Comparison of ENCODE assay signal across 10 mouse cellular contexts in the genomic region with DNA sequence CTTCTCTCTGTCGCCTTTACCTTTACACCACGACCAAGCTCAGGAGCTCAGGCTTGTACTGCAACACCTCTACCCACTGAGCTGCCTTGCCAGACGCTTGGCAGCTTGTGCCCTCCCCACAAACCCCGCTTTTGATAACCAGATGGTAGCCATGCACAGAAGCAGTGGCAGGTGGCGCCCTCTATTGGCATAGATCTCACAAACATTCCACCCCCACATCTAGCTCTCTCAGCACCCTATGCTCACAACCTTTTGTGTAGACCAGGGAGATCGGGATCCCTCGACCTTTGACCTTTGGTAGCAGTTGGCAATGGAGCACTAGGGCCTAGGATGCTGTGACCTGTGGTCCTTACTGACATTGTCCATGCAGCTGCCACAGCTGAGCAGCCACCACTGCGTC.
DNase-seq lines count a peak whose midpoint lies in the region; ATAC-seq and TF ChIP-seq lines count a peak whose summit lies in the region.
"Had no signal": no experiment of that assay in that cellular context is flagged by ENCODE, and none has a peak within 500 bp of the region (broad histone marks: within the 10 kb centered on the region; RNA-seq: fewer than 3 reads in every experiment).

No protein-coding gene starts in this region.

- no peak overlapping the region for H3K27ac ChIP-seq in stomach, postnatal 0 days (replicated peaks)
- H3K27ac ChIP-seq in intestine, embryonic 15.5 days, result no peak overlapping the region
- H3K27ac ChIP-seq: lung, embryonic 15.5 days had no signal

- H3K4me1 ChIP-seq in stomach, postnatal 0 days (replicated peaks; ENCODE audit: control insufficient read depth, insufficient read depth), result no peaks in the 10 kb centered on the region
- peaks cover 4% of the 10 kb centered on the region for H3K4me1 ChIP-seq in intestine, embryonic 15.5 days (replicated peaks)
- H3K4me1 ChIP-seq: lung, embryonic 15.5 days had no signal

- H3K9me3 ChIP-seq in stomach, postnatal 0 days (ENCODE audit: control insufficient read depth, low read length), result no peaks in the 10 kb centered on the region
- no peaks in the 10 kb centered on the region for H3K9me3 ChIP-seq in intestine, embryonic 15.5 days
- H3K9me3 ChIP-seq: lung, embryonic 15.5 days had no signal

- peak; percentile 53 for DNase-seq in cerebellum, adult 11-12 months
- DNase-seq in cerebellum, adult 8-10 months, result no peak
- peak; percentile 41 to 44 for DNase-seq in kidney, postnatal 25 days
- no peak for DNase-seq in kidney, adult 11 months
- DNase-seq in adrenal gland, postnatal 25 days, result peak; percentile 29
- peak; percentile 73 for DNase-seq in layer of hippocampus, adult 9-11 months
- no peak for DNase-seq in stomach, postnatal 0 days (ENCODE audit: low spot score)

- H3K27me3 ChIP-seq in stomach, postnatal 0 days (ENCODE audit: control insufficient read depth, insufficient read depth, low read length), result no peaks in the 10 kb centered on the region
- no peaks in the 10 kb centered on the region for H3K27me3 ChIP-seq in intestine, embryonic 15.5 days (replicated peaks)
- H3K27me3 ChIP-seq: lung, embryonic 15.5 days had no signal

- no peak for TF ChIP-seq EP300 in stomach, postnatal 0 days (optimal IDR thresholded peaks at IDR 0.05)

- H3K4me3 ChIP-seq in stomach, postnatal 0 days (ENCODE audit: low read depth, low read length), result no peak overlapping the region
- no peak overlapping the region for H3K4me3 ChIP-seq in intestine, embryonic 15.5 days (replicated peaks)
- H3K4me3 ChIP-seq: erythroblast, embryonic 14.5 days; lung, embryonic 15.5 days had no signal

- no peaks in the 10 kb centered on the region for H3K36me3 ChIP-seq in stomach, postnatal 0 days (ENCODE audit: control insufficient read depth, insufficient read depth, low read length)
- H3K36me3 ChIP-seq in intestine, embryonic 15.5 days, result no peaks in the 10 kb centered on the region
- H3K36me3 ChIP-seq: lung, embryonic 15.5 days had no signal

- H3K4me2 ChIP-seq in stomach, postnatal 0 days (replicated peaks; ENCODE audit: low read depth), result no peak overlapping the region
- no peak overlapping the region for H3K4me2 ChIP-seq in intestine, embryonic 15.5 days (replicated peaks)
- H3K4me2 ChIP-seq: lung, embryonic 15.5 days had no signal

- 81% methylated on average over 8 of the region's 8 CpGs for WGBS in stomach, postnatal 0 days
- WGBS in intestine, embryonic 15.5 days, result 79% methylated on average over 8 of the region's 8 CpGs

- 0 out of 2 replicates have a peak, but pooled peaks have one; percentile 11 for ATAC-seq in stomach, postnatal 0 days (ENCODE audit: low FRiP score, low TSS enrichment)
- no peak for ATAC-seq in intestine, embryonic 15.5 days

- no peak overlapping the region for H3K9ac ChIP-seq in stomach, postnatal 0 days (ENCODE audit: low read length)
- H3K9ac ChIP-seq in intestine, embryonic 15.5 days, result no peak overlapping the region
- H3K9ac ChIP-seq: lung, embryonic 15.5 days had no signal

- peak; percentile 65 for TF ChIP-seq CTCF in stomach, postnatal 0 days (IDR thresholded peaks at IDR 0.05; ENCODE audit: low read depth)

Comparison
In these comparisons a context has a peak if more than half of its experiments do, and no peak if none do; other contexts are left out.
1. DNase-seq: peak in cerebellum, adult 11-12 months (single experiment), kidney, postnatal 25 days (2 of 2), adrenal gland, postnatal 25 days (single experiment) and layer of hippocampus, adult 9-11 months (single experiment); none in cerebellum, adult 8-10 months (single experiment), kidney, adult 11 months (single experiment) and stomach, postnatal 0 days (single experiment).